Mouse (Mus musculus): Measurements from ENCODE around the gene Sgpp2.

GRCm38 (mm10) chr1:78417154-78417911, 107.2 kb downstream of the Sgpp2 start:
- no peak for TF ChIP-seq CTCF (IDR thresholded peaks at IDR 0.05; ENCODE audit: control insufficient read depth, insufficient read depth, insufficient read length)
- no peak for TF ChIP-seq MYOG (IDR thresholded peaks at IDR 0.05; ENCODE audit: control insufficient read depth, extremely low read depth, insufficient read length)
- no peak for TF ChIP-seq CEBPB (IDR thresholded peaks at IDR 0.05; ENCODE audit: low read depth)
- no peak for TF ChIP-seq MYOD1 (IDR thresholded peaks at IDR 0.05; ENCODE audit: control insufficient read depth, insufficient read length, low read depth)
- TF ChIP-seq FOSL1 (IDR thresholded peaks at IDR 0.05; ENCODE audit: insufficient read depth, low read length, poor library complexity, severe bottlenecking): no peak

Measured in C2C12 (cell line).